Mouse (Mus musculus): ENCODE measurements around the gene Hba-a2. TPM values are rescaled to one million over a fixed set of nuclear protein-coding genes. Genes with fewer than 3 reads are reported as not detected.

The Hba-a2 gene
- polyA plus RNA-seq, 1 experiment, result 130,484 TPM

DNA sequence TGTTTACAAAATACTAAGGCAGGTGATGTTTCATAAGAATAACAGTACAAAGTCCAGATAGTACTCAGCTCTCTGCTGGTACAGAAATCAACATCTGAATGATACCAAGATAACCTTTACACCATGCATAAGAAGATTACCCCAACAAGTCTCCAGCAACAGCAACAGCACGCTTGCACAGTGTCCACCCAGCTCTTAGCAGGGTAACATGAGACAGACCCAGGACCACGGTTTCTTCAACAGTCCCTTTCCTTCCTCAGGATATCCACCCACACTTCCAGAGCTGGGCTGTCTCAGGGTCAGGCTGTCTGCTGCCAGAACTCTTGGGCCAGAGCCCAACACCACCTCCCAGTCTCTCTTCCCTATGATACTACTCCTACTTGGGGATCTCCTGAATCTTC, 42.8 kb downstream of the Hba-a2 start:
- H3K36me3 ChIP-seq (ENCODE audit: control insufficient read depth), result no peaks in the 10 kb centered on the region
- TF ChIP-seq GATA1 (IDR thresholded peaks at IDR 0.05; ENCODE audit: low read length), result no peak
- no peak for TF ChIP-seq TAL1 (IDR thresholded peaks at IDR 0.05; ENCODE audit: low read length)

DNA sequence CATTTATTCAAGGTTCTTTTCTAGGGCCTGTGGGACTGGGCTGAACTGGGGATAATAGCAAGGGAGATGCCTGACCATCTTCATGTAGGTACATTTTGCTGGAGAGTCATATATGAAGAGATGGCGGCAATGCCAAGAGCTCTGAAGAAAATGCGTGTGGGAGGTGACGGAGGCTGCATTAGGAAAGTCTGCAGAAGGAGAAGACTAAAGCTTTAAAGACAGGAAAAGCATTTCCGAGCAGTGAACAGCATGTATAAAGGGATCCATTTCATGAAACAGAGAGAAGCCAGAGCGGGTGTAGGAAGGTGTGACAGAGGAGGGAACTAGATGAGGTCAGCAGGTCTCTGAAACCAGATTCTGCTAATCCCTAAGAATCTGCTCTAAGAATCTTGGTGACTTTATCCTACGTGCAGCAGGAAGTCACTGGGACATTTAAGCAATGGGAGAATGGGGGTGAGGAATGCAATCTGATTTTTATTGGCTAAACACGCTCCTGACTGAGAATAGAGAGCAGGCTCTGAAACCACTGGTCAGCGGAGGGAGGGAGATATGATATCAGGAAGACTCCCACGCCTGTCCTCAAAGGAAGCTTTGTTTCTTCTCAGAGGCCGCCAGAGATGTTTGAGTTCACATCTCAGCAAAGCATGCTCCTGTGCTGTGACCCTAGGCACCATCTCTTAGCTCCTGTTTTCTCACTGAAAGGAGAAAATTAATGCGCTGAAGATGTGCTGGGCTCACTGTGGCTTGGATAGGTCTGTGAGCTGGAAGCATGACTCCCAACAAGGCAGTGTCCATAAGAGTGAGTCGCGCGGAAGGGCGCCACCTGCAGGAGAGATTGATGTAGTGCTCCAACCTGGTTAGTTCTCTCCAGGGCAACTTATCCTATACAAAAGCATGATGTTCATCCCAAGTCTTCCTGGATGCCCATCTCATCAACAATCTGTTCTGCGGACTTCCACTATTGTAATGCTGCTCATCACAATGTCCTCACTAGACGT, 44.5 kb downstream of the Hba-a2 start:
- no peak for TF ChIP-seq GATA1 (IDR thresholded peaks at IDR 0.05; ENCODE audit: low read length)
- no peak for TF ChIP-seq TAL1 (IDR thresholded peaks at IDR 0.05; ENCODE audit: low read length)
- no peaks in the 10 kb centered on the region; the same call in 1 of the 2 replicates for H3K9me3 ChIP-seq (ENCODE audit: control insufficient read depth, low read length)
- no peak overlapping the region for H3K4me3 ChIP-seq (replicated peaks)
- peaks cover 9% of the 10 kb centered on the region for H3K4me1 ChIP-seq (ENCODE audit: control insufficient read depth)
- no peaks in the 10 kb centered on the region for H3K36me3 ChIP-seq (ENCODE audit: control insufficient read depth)
- peaks cover 35% of the 10 kb centered on the region for H3K27me3 ChIP-seq (ENCODE audit: control insufficient read depth)

More for the DNA sequence above, 42.8 kb downstream of the Hba-a2 start:
- Histone ChIP-seq H3K4me3 (replicated peaks) (no peak overlapping the region), H3K4me1 (ENCODE audit: control insufficient read depth) (peaks cover 9% of the 10 kb centered on the region), H3K27me3 (ENCODE audit: control insufficient read depth) (peaks cover 19% of the 10 kb centered on the region), H3K9me3 (ENCODE audit: control insufficient read depth, low read length) (peaks cover 1% of the 10 kb centered on the region)

DNA sequence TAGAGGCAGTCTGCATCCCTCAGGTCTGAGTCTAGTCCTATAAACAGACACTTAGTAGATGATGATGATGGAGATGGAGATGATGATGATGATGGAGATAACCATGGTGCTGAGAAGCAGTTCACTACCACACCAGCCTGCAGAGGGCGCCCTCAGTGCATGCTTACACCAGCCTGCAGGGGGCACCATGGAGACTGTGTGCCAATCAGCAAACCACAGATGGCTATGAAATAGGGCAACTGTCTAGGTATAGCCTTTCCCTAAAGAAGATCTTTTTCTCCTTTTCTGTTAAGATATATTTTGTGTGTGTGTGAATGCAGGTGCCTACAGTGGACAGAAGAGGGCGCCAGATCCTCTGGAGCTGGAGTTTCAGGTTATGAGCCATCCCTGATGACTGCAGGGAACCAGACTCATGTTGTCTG, 46.5 kb downstream of the Hba-a2 start:
- TF ChIP-seq TAL1 (IDR thresholded peaks at IDR 0.05; ENCODE audit: low read length), result no peak
- TF ChIP-seq GATA1 (IDR thresholded peaks at IDR 0.05; ENCODE audit: low read length), result no peak
- no peaks in the 10 kb centered on the region for H3K9me3 ChIP-seq (ENCODE audit: control insufficient read depth, low read length)
- H3K4me3 ChIP-seq (replicated peaks), result no peak overlapping the region
- peaks cover 55% of the 10 kb centered on the region for H3K27me3 ChIP-seq (ENCODE audit: control insufficient read depth)
- no peaks in the 10 kb centered on the region for H3K36me3 ChIP-seq (ENCODE audit: control insufficient read depth)
- H3K4me1 ChIP-seq (ENCODE audit: control insufficient read depth), result peaks cover 16% of the 10 kb centered on the region

DNA sequence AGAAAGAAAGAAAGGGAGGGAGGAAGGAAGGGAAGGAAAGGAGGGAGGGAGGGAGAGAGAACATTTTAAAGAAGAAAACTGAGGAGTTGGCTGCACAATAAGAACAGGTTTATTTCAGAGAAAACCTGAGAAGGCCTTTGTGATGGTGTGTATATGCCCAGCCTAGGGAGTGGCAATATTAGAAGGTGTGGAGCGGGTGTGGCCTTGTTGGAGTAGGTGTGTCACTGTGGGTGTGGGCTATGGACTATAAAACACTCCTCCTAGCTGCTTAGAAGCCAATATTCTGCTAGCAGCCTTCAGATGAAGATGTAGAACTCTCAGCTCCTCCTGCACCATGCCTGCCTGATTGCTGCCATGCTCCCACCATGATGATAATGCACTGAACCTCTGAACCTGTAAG, 47.1 kb downstream of the Hba-a2 start:
- TF ChIP-seq TAL1 (IDR thresholded peaks at IDR 0.05; ENCODE audit: low read length) (no peak), GATA1 (IDR thresholded peaks at IDR 0.05; ENCODE audit: low read length) (no peak)
- Histone ChIP-seq H3K4me3 (replicated peaks) (no peak overlapping the region), H3K9me3 (ENCODE audit: control insufficient read depth, low read length) (no peaks in the 10 kb centered on the region), H3K4me1 (ENCODE audit: control insufficient read depth) (peaks cover 21% of the 10 kb centered on the region), H3K36me3 (ENCODE audit: control insufficient read depth) (no peaks in the 10 kb centered on the region), H3K27me3 (ENCODE audit: control insufficient read depth) (peaks cover 60% of the 10 kb centered on the region)

DNA sequence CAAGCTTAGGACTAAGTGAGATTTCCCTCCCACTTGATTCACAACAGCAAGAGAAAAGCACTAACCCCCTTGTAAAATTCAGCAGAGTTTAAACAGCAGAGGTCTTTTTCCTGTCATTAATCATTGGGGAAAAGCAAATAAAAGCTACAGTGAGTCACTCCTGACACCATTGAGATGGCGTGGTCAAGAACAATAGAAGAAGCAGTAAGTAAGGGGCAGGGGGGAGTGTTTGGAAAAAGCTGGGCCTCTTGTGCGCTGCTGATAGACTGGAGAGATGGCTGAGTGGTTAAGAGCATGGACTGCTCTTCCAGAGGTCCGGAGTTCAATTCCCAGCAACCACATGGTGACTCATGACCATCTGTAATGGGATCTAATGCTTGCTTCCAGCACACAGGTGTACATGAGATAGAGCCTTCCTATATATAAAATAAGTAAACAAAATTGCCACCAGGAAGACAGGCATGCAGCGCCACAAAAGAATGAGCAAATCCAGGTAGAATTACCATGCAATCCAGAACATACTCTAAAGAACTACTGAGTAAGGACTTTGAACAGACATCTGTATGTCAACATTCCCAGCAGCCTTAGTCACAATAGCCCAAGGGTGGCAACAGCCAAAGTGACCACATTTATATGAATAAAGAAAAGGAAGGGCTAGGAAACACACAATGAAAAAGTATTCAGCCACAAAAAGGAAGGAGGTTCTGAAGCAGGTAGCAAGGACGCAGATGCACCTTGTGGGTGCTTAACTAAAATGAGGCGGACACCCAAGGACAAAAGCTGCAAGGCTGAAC, 49.4 kb downstream of the Hba-a2 start:
- Histone ChIP-seq H3K9me3 (ENCODE audit: control insufficient read depth, low read length) (no peaks in the 10 kb centered on the region), H3K36me3 (ENCODE audit: control insufficient read depth) (no peaks in the 10 kb centered on the region), H3K4me3 (replicated peaks) (no peak overlapping the region), H3K27me3 (ENCODE audit: control insufficient read depth) (peaks cover 65% of the 10 kb centered on the region), H3K4me1 (ENCODE audit: control insufficient read depth) (peaks cover 27% of the 10 kb centered on the region)
- TF ChIP-seq GATA1 (IDR thresholded peaks at IDR 0.05; ENCODE audit: low read length) (no peak), TAL1 (IDR thresholded peaks at IDR 0.05; ENCODE audit: low read length) (no peak)

Other genes starting within 250 kb of the Hba-a2 start
- not detected in 2 replicates for gene Il9r, start 96.2 kb upstream of the Hba-a2 start, polyA plus RNA-seq (2012)
- gene Snrnp25, start 91.1 kb upstream of the Hba-a2 start, polyA plus RNA-seq (2012), result 25.7 and 48.2 TPM in 2 replicates
- gene Rhbdf1, start 74.2 kb upstream of the Hba-a2 start, polyA plus RNA-seq (2012), result 0.44 and 0.77 TPM in 2 replicates
- gene Mpg, start 70.0 kb upstream of the Hba-a2 start, polyA plus RNA-seq (2012), result 4.8 and 5.0 TPM in 2 replicates
- 4.8 and 5.8 TPM in 2 replicates for gene Nprl3, start 28.8 kb upstream of the Hba-a2 start, polyA plus RNA-seq (2012)
- 158 and 188 TPM in 2 replicates for gene Hba-x, start 20.1 kb upstream of the Hba-a2 start, polyA plus RNA-seq (2012)
- gene Hba-a1, start 13.0 kb upstream of the Hba-a2 start, polyA plus RNA-seq (2012), result 387,305 and 409,151 TPM in 2 replicates
- gene Hbq1b, start 9.5 kb upstream of the Hba-a2 start, polyA plus RNA-seq (2012), result 7.5 and 8.6 TPM in 2 replicates
- 0.09 and 1.1 TPM in 2 replicates for gene Hbq1a, start 3.6 kb downstream of the Hba-a2 start, polyA plus RNA-seq (2012)
- gene Sh3pxd2b, start 51.3 kb downstream of the Hba-a2 start, polyA plus RNA-seq (2012), result 0.02 and 0.05 TPM in 2 replicates
- gene Ubtd2, start 158.9 kb downstream of the Hba-a2 start, polyA plus RNA-seq (2012), result 0.16 and 0.17 TPM in 2 replicates
- 0.07 TPM in 1 of 2 replicates, not detected in the other for gene Efcab9, start 235.6 kb downstream of the Hba-a2 start, polyA plus RNA-seq (2012)
- 2.8 and 3.8 TPM in 2 replicates for gene Stk10, start 236.8 kb downstream of the Hba-a2 start, polyA plus RNA-seq (2012)